Mouse (Mus musculus) spleen, embryonic (tissue): ENCODE results near the gene Asic1.

Experiments used
- CTCF ChIA-PET: fragments of 350-600 bp; sonication (Branson Sonifier 250); formaldehyde crosslinking; loops from one replicate; lab custom pipeline; 2022; lab: Charles Lee

Gene Asic1

DNA sequence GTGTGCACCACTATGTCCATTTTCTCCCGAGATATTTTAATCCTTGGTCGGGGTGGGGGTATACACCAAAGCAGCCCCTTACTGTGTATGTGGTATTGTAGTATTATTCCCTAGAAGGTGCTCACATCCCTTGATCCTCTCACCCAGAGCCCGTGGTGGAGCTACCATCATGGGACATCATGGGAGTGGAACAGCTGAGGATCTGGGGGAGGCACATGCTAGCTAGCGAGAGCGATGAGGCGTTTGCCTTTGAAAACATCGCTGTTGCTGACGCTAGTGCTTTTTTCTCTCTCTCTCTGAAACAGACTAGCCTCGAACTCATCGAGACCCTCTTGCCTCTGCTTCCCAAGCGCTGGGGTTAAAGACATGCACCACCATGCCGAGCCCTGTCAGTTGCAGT lies 46.6 kb downstream of the Asic1 start:
- CTCF ChIA-PET = interaction anchor here (0.6 kb wide), 1 partner anchor 11 kb away, joined by 3 read pairs; no protein-coding TSS in a partner anchor

DNA sequence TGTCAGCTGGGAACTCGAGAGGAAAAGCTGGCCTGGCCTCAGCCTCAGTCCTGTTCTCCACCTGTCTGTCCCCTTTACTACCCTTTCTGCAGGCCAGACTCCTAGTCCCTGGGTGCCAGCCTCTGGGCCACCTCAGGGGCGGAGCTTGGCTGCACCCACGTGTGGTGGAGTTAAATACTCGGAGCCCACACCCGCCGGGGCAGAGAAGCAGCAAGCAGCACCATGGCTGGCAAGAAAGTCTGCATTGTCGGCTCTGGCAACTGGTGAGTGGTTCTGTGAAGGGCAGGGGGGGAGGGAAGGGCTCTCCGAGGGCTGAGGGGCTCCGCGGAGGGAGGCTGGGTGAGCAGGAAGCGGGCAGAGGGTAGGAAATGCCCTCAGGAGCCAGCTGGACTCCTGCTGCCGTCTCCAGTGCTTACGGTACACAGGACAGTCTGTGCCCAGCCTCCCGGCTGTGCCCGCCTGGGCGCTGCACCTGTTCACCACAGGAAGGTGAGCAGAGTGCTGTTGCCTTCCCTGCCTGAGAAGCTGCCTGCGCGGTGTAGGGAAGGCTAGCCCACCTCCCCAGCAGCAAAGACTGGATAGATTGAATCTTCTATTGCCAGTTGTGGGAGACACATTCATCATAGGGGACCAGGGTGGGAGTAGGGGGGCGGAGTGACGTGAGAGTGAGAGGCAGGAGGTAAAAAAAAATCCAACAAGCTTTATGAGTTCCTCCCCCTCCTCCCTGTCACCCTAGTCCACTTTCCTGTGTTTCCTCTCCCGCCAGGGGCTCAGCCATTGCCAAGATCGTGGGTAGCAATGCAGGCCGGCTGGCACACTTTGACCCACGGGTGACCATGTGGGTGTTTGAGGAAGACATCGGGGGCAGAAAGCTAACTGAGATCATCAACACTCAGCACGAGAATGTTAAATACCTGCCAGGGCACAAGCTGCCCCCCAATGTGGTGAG lies 47.5 kb downstream of the Asic1 start, which contains the start of gene Gpd1:
Gene Gpd1 (plus strand): TSS at position 130 of the 949 bp plus-strand sequence.
- CTCF ChIA-PET = interaction anchor here (0.5 to 0.6 kb wide), 2 partner anchors 12 to 180 kb away, joined by 3 to 4 read pairs; no protein-coding TSS in a partner anchor

DNA sequence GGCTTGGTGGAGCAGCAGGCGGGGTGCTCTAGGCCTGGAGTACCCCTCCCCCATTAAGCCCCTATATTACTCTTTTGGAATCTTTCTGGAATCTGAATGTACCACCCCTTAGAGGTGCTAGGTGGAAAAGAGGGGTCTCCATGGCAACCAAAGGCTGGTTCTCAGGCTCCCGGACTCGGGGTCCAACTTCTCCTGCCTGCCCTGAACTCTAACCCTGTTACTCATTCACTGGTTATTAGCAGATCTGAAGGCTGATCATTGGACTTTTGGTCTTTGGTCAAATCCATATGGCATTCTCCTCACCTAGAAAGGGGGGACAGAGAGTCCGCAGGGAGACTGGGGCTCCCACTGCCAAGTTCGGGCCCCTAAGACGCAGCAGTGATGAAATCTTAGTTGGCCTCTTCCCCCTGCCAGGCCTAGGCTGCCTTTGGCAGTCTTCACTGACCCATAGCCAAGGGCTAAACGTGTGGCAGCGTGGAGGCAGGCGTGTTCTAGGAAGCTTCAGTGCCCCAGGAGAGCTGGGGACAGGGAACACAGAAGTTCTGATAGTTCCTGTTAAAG lies 48.4 kb downstream of the Asic1 start:
- CTCF ChIA-PET = no interaction called here

DNA sequence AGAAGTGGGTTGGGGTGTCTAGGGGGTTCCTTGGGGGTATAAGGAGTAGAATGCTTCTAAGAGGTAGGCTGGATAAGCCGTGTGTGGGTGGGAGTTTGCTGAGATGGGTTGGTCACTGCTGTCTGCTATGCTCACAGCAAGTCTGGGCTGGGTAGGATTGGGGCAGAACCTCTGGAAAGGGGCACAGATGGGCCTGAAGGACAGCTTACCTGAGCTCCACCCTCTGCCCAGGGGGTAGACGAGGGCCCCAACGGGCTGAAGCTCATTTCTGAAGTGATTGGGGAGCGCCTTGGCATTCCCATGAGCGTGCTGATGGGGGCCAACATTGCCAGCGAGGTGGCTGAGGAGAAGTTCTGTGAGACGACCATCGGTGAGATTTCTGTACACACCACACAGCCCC lies 49.7 kb downstream of the Asic1 start:
- CTCF ChIA-PET = interaction anchor here (0.6 kb wide), 2 partner anchors 13 to 325 kb away, joined by 5 to 11 read pairs; no protein-coding TSS in a partner anchor

DNA sequence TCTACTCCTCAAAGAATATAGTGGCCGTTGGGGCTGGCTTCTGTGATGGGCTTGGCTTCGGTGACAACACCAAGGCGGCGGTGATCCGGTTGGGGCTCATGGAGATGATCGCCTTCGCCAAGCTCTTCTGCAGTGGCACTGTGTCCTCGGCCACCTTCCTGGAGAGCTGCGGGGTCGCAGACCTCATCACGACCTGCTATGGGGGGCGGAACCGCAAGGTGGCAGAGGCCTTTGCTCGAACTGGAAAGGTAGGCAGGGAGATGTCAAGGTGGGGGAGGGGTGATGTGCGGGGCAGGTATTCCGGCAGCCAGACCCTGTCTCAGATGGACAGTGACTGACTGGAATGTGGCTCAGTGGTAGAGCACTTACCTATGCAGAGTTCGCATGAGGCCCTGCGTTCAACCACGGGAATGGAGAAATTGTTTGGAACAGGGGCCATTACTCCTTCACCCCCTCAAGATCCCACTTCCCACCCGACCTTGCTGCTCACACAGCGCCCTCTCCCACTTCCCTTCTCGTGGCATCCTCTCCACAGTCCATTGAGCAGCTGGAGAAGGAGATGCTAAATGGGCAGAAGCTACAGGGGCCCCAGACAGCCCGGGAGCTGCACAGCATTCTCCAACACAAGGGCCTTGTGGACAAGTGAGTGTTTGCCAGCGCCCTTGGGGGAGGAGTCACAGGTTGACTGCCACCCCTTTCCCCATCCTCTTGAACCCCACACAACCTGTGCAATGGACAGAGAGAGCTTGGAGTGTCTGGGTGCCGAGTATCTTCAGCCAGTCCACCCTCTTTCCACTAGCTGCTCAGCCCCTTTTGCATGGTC lies 52.0 kb downstream of the Asic1 start:
- CTCF ChIA-PET = no interaction called here

DNA sequence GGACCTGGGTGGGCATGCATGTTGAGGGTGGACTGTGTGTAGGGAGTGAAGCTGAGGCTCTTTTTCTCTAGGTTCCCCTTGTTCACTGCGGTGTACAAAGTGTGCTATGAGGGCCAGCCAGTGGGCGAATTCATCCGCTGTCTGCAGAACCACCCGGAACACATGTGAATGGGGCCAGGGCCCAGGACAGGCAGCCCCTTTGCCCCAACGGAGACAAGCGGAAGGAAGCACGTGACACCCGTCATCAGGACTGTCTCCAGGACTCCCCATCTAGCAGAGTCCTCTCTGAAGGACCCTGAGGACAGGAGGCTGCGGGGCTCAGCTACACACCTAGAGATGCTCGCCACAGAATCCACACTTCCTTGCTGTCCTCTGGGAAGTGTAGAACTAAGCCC lies 52.9 kb downstream of the Asic1 start:
- CTCF ChIA-PET = no interaction called here

DNA sequence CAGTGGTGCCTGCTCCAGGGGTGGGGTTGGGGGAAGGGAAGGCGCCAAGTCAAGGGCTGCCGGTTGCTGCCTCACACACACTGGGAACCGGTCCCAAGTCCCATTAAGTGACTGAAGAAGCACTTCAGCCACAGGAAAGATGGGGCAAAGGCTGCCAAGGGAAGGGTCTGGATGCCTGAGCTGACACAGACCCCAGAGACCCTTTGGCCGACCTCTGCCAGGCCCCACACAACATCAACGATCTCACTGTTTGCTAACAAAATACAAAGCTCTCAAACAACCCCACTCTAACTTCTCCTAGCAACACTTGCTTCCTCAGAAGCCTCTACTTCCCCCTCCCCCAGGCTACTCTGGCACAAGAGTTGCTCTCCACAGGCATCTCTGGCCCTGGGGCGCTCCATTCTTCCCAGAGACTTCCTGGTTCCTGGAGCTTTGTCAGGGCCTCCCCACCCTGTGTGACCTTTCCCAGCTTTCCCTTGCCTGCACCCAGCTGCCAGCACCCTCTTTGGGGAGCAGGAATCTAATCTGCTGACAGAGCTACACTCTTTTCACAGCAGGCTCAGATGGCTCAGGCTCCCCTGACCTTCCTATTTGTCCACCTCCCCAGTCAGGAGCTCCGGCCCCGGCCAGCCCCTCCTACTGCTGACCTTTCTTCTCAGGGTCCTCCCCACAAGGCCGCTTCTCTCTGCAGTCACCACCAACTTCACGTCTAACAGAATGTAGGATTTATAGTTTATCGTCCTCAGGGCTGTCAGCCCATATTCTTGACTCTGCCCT lies 53.5 kb downstream of the Asic1 start:
- CTCF ChIA-PET = no interaction called here

DNA sequence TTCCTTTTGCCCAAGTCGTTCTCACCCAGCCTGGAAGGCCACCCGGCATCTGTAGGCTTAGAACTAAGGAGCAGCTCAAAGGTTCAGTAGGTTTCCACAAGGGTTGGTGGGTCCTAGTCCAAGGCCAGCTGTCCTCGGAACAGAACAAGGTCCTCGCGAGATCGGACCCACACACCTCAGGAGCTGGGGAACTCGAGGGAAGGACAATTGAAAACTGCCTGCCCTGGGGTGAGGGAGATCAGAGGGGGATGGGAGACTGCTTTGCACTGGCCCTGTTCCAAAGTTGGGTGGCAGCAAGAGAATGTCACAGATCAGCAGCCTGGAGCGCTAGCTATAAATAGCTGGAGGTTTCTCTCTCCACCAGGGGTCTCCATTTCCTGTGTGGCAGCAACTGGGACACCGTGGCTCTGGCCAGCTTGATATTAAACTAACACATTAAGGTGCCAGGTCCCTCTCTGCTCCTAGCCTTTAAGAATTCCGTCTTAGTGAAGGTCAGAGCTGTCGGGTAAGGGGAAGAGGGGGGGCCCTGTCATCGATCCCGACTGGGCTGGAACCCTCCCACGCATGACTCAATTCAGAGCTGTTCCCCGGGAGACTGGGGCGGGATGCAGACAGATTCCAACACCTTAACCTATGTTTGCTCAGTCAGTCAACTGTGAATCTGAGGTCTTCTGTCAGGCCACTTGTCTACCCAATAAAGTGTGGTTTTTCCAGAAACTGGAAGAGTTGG lies 54.3 kb downstream of the Asic1 start:
- CTCF ChIA-PET = interaction anchor here (1.1 kb wide), 1 partner anchor 54 kb away, joined by 3 read pairs; no protein-coding TSS in a partner anchor

DNA sequence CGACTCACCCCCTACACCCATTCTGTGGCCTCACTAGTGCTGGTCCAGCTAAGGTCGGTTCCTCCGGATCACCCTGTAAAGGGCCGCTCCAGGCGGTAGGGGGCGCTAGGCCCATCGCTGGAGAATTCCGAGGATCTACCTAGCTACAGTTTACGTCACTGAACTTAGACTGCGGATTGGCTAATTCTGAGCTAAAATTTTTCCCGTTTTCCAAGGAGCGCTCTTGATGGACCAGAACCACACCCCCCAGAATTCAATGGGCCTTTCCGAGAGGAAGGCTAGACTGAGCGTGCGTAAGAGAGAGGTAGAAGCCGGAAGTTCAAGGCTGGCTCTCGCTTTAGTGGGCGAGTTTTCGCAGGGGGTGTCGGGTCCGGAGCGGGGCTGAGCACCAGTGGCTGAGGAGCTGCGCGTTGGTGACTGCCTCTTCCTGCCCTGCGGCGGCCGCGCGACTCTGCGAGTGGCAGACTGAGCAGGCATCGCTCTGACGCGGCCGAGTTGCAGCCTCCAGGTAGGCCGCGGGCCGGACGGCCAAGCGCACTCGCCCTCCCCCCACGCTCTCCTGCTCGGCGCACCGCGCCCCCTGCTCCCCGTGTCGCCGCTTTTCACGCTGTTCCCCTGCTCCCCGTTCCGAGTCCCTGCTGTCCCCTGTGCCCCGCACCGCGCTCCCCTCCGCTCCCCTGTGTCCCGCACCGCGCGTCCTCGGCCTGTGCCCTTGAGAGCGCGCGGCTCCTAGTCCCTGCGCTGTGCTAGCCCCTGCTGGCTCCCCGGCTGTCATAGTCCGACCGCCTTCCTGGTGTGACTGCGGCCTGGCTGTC lies 55.4 kb downstream of the Asic1 start, which contains the start of gene Cox14:
Gene Cox14 (plus strand): TSS at position 278 of the 815 bp plus-strand sequence.
- CTCF ChIA-PET = interaction anchor here (0.6 to 1.1 kb wide), 2 partner anchors 53 to 1159 kb away, joined by 3 read pairs; no protein-coding TSS in a partner anchor

DNA sequence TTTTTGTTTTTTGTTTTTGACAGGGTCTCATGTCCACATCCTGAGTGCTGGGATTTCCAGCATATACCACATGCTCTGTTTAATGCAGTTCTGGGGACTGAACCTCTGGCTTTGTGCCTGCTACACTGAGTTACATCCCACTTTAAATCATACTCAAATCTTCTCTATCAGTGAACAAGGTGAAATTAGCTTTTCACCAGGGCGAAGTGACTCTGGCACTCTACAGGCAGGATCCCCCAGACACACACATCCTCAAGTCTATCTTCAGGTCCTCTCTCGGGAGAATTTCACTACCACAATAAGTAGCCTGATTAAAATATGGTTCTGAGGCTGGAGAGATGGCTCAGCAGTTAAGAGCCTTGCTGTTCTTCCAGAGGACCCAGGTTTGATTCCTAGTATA lies 56.4 kb downstream of the Asic1 start:
- CTCF ChIA-PET = interaction anchor here (0.6 to 0.7 kb wide), 2 partner anchors 11 to 709 kb away, joined by 3 to 5 read pairs; no protein-coding TSS in a partner anchor

DNA sequence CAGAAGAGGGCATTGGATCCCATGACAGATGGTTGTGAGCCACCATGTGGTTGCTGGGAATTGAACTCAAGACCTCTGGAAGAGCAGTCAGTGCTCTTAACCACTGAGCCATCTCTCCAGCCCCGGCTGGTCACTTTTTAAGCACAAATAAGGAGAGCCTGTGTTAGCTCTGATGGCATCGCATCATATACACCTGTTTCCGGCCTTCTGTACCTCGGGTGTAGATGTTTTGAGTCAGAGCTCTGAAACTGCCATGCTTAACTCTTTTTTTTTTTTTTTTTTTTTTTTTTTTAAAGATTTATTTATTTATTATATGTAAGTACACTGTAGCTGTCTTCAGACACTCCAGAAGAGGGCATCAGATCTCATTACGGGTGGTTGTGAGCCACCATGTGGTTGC lies 56.9 kb downstream of the Asic1 start:
- CTCF ChIA-PET = interaction anchor here (0.6 to 0.7 kb wide), 2 partner anchors 11 to 708 kb away, joined by 3 to 5 read pairs; no protein-coding TSS in a partner anchor

DNA sequence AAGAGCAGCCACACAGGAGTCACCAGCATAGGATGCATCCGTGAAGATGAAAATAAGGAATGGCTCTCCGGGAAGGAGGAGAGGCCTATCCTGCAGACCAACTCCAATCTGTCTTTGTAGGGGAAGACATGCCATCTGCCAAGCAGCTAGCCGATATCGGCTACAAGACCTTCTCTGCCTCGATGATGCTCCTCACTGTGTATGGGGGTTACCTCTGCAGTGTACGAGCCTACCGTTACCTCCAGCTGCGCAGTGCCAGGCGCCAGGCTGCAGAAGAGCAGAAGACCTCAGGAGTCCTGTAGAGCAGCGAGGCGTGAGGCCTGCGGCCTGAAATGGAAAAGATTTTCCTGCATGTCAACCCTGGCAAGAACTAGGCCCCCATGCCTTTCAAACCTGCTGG lies 57.4 kb downstream of the Asic1 start:
- CTCF ChIA-PET = no interaction called here

DNA sequence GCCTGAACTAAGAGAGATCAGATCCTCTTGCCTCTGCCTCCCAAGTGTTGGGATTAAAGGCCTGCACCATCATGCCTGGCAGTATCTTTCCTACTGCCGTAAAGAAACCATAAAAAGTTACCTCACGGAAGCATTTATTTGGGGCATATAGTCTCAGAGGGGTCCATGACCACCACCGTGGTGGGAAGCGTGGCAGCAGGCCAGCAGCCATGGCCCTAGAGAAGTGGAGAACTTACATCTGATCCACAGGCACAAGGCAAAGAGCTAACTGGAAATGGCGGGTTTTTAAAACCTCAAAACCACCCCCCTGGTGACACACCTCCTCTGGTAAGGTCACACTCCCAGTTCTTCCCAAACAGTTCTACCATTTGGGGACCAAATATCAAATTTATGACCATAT lies 58.0 kb downstream of the Asic1 start:
- CTCF ChIA-PET = interaction anchor here (1.1 kb wide), 1 partner anchor 10 kb away, joined by 6 read pairs; no protein-coding TSS in a partner anchor

DNA sequence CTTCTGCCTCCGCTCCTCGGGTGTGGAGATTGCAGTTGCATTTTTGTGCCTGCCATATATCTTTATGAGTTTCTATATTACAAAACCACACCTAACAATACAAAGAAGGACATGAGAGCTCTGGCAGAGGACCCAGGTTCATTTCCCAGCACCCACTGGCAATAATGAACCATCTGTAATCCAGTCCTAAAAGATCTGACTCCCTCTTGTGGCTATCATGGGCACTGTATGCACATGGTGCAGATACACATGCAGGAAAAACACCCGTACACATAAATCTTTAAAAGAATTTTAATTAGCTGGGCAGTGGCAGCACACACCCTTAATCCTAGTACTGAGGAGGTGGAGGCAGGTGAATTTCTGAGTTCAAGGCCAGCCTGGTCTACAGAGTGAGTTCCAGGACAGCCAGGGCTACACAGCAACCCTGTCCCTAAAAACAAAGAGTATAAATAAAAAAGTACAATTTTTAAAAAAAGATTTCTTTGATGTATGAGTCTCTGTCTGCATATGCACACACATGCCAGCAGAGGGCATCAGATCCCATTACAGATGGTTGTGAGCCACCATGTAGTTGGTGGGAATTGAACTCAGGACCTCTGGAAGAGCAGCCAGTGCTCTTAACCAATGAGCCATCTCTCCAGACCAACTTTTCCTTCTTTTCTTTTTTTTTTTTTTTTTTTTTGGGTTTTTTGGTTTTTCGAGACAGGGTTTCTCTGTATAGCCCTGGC lies 59.1 kb downstream of the Asic1 start:
- CTCF ChIA-PET = interaction anchor here (0.7 to 1.1 kb wide), 3 partner anchors 9 to 162 kb away, joined by 3 to 9 read pairs (median 6); no protein-coding TSS in a partner anchor

DNA sequence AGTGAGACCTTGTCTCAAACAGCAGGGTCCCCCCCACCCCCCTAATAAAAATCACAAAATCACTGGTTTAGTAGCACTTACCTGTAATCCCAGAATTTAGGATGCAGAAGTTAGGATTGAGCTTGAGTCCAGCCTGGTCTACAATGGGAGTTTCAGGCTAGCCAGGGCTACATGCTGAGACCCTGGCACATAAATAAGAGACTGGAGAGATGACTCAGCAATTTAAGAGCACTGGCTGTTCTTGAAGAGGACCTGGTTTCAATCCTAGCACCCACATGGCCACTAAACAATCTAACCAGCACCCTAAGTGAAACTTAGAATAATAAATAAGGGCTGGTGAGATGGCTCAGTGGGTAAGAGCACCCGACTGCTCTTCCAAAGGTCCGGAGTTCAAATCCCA lies 61.0 kb downstream of the Asic1 start:
- CTCF ChIA-PET = interaction anchor here (0.6 kb wide), 1 partner anchor 49 kb away, joined by 3 read pairs; no protein-coding TSS in a partner anchor

DNA sequence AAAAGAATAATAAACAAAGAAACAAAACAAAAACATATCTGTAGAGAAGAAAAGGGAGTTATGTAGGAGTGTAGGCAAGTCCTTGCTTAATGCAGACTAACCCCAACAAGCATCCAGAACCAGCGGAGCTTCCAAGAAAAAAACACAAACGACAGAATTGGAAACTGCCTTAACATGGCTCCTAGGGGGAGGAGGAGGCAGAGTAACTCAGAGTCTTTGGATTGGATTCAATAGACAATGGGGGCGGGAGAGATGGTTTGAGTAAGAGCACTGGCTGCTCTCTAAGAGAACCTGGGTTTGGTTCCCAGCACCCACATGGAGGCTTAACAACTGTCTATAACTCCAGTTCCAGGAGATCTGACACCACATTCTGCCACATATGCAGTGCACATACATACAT lies 61.5 kb downstream of the Asic1 start:
- CTCF ChIA-PET = interaction anchor here (0.6 kb wide), 1 partner anchor 49 kb away, joined by 3 read pairs; no protein-coding TSS in a partner anchor

DNA sequence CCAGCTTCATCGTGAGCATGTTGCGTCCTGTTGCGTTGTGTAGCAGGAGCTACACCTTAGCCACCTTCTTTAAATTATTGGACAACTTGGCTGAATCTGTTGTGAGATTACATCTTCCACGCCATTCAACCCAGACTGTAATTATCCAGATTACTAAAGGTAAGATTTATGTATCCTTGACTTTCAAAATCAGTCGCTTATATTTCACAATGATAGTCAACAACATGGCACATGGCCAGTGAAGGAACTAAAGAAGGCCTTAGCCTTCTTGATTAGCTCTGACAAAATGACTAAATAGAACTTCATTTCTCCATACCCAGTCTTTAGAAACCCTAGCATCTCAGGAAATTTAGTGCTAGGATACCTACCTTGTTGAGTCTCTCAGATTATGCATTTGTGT lies 63.0 kb downstream of the Asic1 start:
- CTCF ChIA-PET = interaction anchor here (0.6 kb wide), 2 partner anchors 14 to 614 kb away, joined by 4 to 11 read pairs; no protein-coding TSS in a partner anchor

DNA sequence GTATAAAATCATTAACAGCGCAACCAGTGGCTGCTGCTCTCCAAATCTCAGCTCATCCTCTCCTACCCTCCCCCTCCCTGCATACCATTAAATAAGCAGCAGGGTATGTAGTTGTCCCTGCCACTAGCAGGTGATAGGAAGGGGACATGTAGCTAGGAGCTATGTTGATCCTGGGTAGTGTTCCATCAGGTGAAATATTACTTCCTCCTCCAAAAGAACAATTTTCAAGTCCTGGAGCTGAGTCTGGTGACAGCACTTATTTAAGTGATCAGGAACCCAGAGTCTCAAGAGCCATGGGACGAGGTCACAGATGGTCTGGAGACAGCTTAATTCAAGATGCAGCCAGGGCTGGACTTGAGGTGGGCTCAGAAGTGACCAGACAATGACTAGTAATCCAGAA lies 65.5 kb downstream of the Asic1 start:
- CTCF ChIA-PET = no interaction called here
